Mouse (Mus musculus): ENCODE measurements around the gene Fam243.

DNA sequence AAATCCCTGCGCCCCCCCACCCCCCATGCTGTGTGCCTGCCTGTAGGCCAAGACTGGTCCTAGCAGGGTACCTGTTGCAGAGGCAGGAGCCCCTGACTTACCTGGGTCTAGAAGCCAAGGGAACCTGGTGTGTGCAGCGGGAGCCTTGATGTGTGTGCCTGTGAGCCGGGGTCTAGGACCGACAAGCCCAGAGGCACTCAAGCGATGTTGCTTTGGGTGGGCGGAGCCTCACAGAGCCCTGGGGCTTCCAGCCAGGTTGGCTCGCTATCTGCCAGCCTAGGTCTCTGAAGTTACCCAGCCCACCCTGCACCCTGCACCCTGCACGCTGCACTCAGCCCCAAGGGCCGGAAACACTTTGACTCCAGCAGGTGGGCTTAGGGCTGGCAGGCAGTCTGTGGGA, 37.5 kb upstream of the Fam243 start:
- TF ChIP-seq CTCF (IDR thresholded peaks at IDR 0.05), result no peak
- no peak for TF ChIP-seq EP300 (IDR thresholded peaks at IDR 0.05; ENCODE audit: insufficient read depth, low read depth, low read length)

All from heart, adult 2 months (tissue).